Mouse (Mus musculus): ENCODE data around the gene Rdh5. TPM values are rescaled to one million over a fixed set of nuclear protein-coding genes. Genes with fewer than 3 reads are reported as not detected.

Rdh5 gene
- polyA plus RNA-seq, 1 experiment from 2014 or later: 8.1 TPM

GRCm38 (mm10) chr10:128882067-128882466 is 40.6 kb downstream of the Rdh5 start:
- 91% methylated on average over 5 of the region's 5 CpGs for WGBS
- DNase-seq (ENCODE audit: low spot score) (no peak), ATAC-seq (ENCODE audit: low FRiP score, low TSS enrichment) (no peak)
- TF ChIP-seq EP300 (optimal IDR thresholded peaks at IDR 0.05) (no peak), CTCF (IDR thresholded peaks at IDR 0.05; ENCODE audit: low read depth) (no peak)
- Histone ChIP-seq H3K4me3 (ENCODE audit: low read depth, low read length) (no peak overlapping the region), H3K4me1 (replicated peaks; ENCODE audit: control insufficient read depth, insufficient read depth) (no peaks in the 10 kb centered on the region), H3K36me3 (ENCODE audit: control insufficient read depth, insufficient read depth, low read length) (no peaks in the 10 kb centered on the region; the same call in 1 of the 2 replicates), H3K27me3 (ENCODE audit: control insufficient read depth, insufficient read depth, low read length) (no peaks in the 10 kb centered on the region), H3K27ac (replicated peaks) (no peak overlapping the region), H3K4me2 (replicated peaks; ENCODE audit: low read depth) (no peak overlapping the region), H3K9me3 (ENCODE audit: control insufficient read depth, low read length) (no peaks in the 10 kb centered on the region), H3K9ac (ENCODE audit: low read length) (no peak overlapping the region)

- DNase-seq (ENCODE audit: low spot score): no peak
These were observed 43.9 kb downstream of the Rdh5 start for GRCm38 (mm10) chr10:128878811-128879210.

GRCm38 (mm10) chr10:128878291-128878690 is 44.4 kb downstream of the Rdh5 start:
- Histone ChIP-seq H3K9me3 (ENCODE audit: control insufficient read depth, low read length) (no peaks in the 10 kb centered on the region), H3K9ac (ENCODE audit: low read length) (no peak overlapping the region), H3K4me3 (ENCODE audit: low read depth, low read length) (no peak overlapping the region), H3K4me2 (replicated peaks; ENCODE audit: low read depth) (no peak overlapping the region), H3K4me1 (replicated peaks; ENCODE audit: control insufficient read depth, insufficient read depth) (no peaks in the 10 kb centered on the region), H3K36me3 (ENCODE audit: control insufficient read depth, insufficient read depth, low read length) (no peaks in the 10 kb centered on the region; the same call in 1 of the 2 replicates), H3K27ac (replicated peaks) (no peak overlapping the region), H3K27me3 (ENCODE audit: control insufficient read depth, insufficient read depth, low read length) (no peaks in the 10 kb centered on the region)
- no peak for ATAC-seq (ENCODE audit: low FRiP score, low TSS enrichment)
- DNase-seq (ENCODE audit: low spot score): no peak
- no peak for TF ChIP-seq EP300 (optimal IDR thresholded peaks at IDR 0.05)
- TF ChIP-seq CTCF (IDR thresholded peaks at IDR 0.05; ENCODE audit: low read depth): no peak

More at GRCm38 (mm10) chr10:128878811-128879210, 43.9 kb downstream of the Rdh5 start:
- Histone ChIP-seq H3K9ac (ENCODE audit: low read length) (no peak overlapping the region), H3K27me3 (ENCODE audit: control insufficient read depth, insufficient read depth, low read length) (no peaks in the 10 kb centered on the region), H3K9me3 (ENCODE audit: control insufficient read depth, low read length) (no peaks in the 10 kb centered on the region), H3K4me2 (replicated peaks; ENCODE audit: low read depth) (no peak overlapping the region), H3K36me3 (ENCODE audit: control insufficient read depth, insufficient read depth, low read length) (no peaks in the 10 kb centered on the region; the same call in 1 of the 2 replicates), H3K4me1 (replicated peaks; ENCODE audit: control insufficient read depth, insufficient read depth) (no peaks in the 10 kb centered on the region), H3K4me3 (ENCODE audit: low read depth, low read length) (no peak overlapping the region), H3K27ac (replicated peaks) (no peak overlapping the region)
- 85% methylated on average over 2 of the region's 2 CpGs for WGBS
- TF ChIP-seq CTCF (IDR thresholded peaks at IDR 0.05; ENCODE audit: low read depth): no peak
- TF ChIP-seq EP300 (optimal IDR thresholded peaks at IDR 0.05): no peak
- ATAC-seq (ENCODE audit: low FRiP score, low TSS enrichment): no peak

- 79% methylated on average over 3 of the region's 3 CpGs for WGBS
- H3K4me3 ChIP-seq (ENCODE audit: low read depth, low read length): no peak overlapping the region
- no peak overlapping the region for H3K27ac ChIP-seq (replicated peaks)
- no peak for ATAC-seq (ENCODE audit: low FRiP score, low TSS enrichment)
- H3K9me3 ChIP-seq (ENCODE audit: control insufficient read depth, low read length): no peaks in the 10 kb centered on the region
- TF ChIP-seq CTCF (IDR thresholded peaks at IDR 0.05; ENCODE audit: low read depth) (no peak), EP300 (optimal IDR thresholded peaks at IDR 0.05) (no peak)
- no peaks in the 10 kb centered on the region for H3K27me3 ChIP-seq (ENCODE audit: control insufficient read depth, insufficient read depth, low read length)
- no peak overlapping the region for H3K9ac ChIP-seq (ENCODE audit: low read length)
- no peaks in the 10 kb centered on the region for H3K4me1 ChIP-seq (replicated peaks; ENCODE audit: control insufficient read depth, insufficient read depth)
- no peak for DNase-seq (ENCODE audit: low spot score)
- H3K4me2 ChIP-seq (replicated peaks; ENCODE audit: low read depth): no peak overlapping the region
- peaks cover 3% of the 10 kb centered on the region for H3K36me3 ChIP-seq (ENCODE audit: control insufficient read depth, insufficient read depth, low read length)
These were observed 52.3 kb downstream of the Rdh5 start for GRCm38 (mm10) chr10:128870341-128870740.

GRCm38 (mm10) chr10:128866518-128866917 is 56.2 kb downstream of the Rdh5 start:
- Histone ChIP-seq H3K27me3 (ENCODE audit: control insufficient read depth, insufficient read depth, low read length) (no peaks in the 10 kb centered on the region), H3K9me3 (ENCODE audit: control insufficient read depth, low read length) (no peaks in the 10 kb centered on the region), H3K4me1 (replicated peaks; ENCODE audit: control insufficient read depth, insufficient read depth) (no peaks in the 10 kb centered on the region), H3K36me3 (ENCODE audit: control insufficient read depth, insufficient read depth, low read length) (peaks cover 3% of the 10 kb centered on the region), H3K4me2 (replicated peaks; ENCODE audit: low read depth) (no peak overlapping the region), H3K9ac (ENCODE audit: low read length) (no peak overlapping the region), H3K4me3 (ENCODE audit: low read depth, low read length) (no peak overlapping the region), H3K27ac (replicated peaks) (no peak overlapping the region)
- ATAC-seq (ENCODE audit: low FRiP score, low TSS enrichment) (no peak), DNase-seq (ENCODE audit: low spot score) (no peak)
- TF ChIP-seq EP300 (optimal IDR thresholded peaks at IDR 0.05) (no peak), CTCF (IDR thresholded peaks at IDR 0.05; ENCODE audit: low read depth) (no peak)
- 88% methylated on average over 1 of the region's 1 CpGs for WGBS

- H3K9ac ChIP-seq (ENCODE audit: low read length): no peak overlapping the region
- H3K4me3 ChIP-seq (ENCODE audit: low read depth, low read length): no peak overlapping the region
- H3K36me3 ChIP-seq (ENCODE audit: control insufficient read depth, insufficient read depth, low read length): peaks cover under 1% of the 10 kb centered on the region
- no peaks in the 10 kb centered on the region for H3K4me1 ChIP-seq (replicated peaks; ENCODE audit: control insufficient read depth, insufficient read depth)
- no peaks in the 10 kb centered on the region for H3K9me3 ChIP-seq (ENCODE audit: control insufficient read depth, low read length)
- no peaks in the 10 kb centered on the region for H3K27me3 ChIP-seq (ENCODE audit: control insufficient read depth, insufficient read depth, low read length)
- no peak overlapping the region for H3K4me2 ChIP-seq (replicated peaks; ENCODE audit: low read depth)
- 71% methylated on average over 3 of the region's 3 CpGs for WGBS
- DNase-seq (ENCODE audit: low spot score): no peak
- TF ChIP-seq CTCF (IDR thresholded peaks at IDR 0.05; ENCODE audit: low read depth) (peak; percentile 60), EP300 (optimal IDR thresholded peaks at IDR 0.05) (no peak)
- ATAC-seq (ENCODE audit: low FRiP score, low TSS enrichment): no peak
- H3K27ac ChIP-seq (replicated peaks): no peak overlapping the region
These were observed 56.6 kb downstream of the Rdh5 start for GRCm38 (mm10) chr10:128866042-128866441.

Other genes with a start within 250 kb of the Rdh5 start
- 20.3 and 21.4 TPM in 2 replicates for gene Suox, start 248.8 kb downstream of the Rdh5 start, polyA plus RNA-seq (2015; fragmentation: Nextera tagmentation; extraction: Ambion mirVana)
- gene Rab5b, start 226.6 kb downstream of the Rdh5 start, polyA plus RNA-seq (2015; fragmentation: Nextera tagmentation; extraction: Ambion mirVana): 54.0 and 59.4 TPM in 2 replicates
- 1.4 and 2.0 TPM in 2 replicates for gene Pmel, start 218.7 kb downstream of the Rdh5 start, polyA plus RNA-seq (2015; fragmentation: Nextera tagmentation; extraction: Ambion mirVana)
- gene Cdk2, start 217.9 kb downstream of the Rdh5 start, polyA plus RNA-seq (2015; fragmentation: Nextera tagmentation; extraction: Ambion mirVana): 33.1 and 33.4 TPM in 2 replicates
- gene Dgka, start 178.0 kb downstream of the Rdh5 start, polyA plus RNA-seq (2015; fragmentation: Nextera tagmentation; extraction: Ambion mirVana): 14.6 and 15.7 TPM in 2 replicates
- gene Pym1, start 175.0 kb downstream of the Rdh5 start, polyA plus RNA-seq (2015; fragmentation: Nextera tagmentation; extraction: Ambion mirVana): 22.7 and 24.1 TPM in 2 replicates
- gene Mmp19, start 132.0 kb downstream of the Rdh5 start, polyA plus RNA-seq (2015; fragmentation: Nextera tagmentation; extraction: Ambion mirVana): 2.0 and 2.1 TPM in 2 replicates
- 29.8 and 30.5 TPM in 2 replicates for gene Dnajc14, start 118.8 kb downstream of the Rdh5 start, polyA plus RNA-seq (2015; fragmentation: Nextera tagmentation; extraction: Ambion mirVana)
- 7.8 and 8.5 TPM in 2 replicates for gene Tmem198b, start 118.5 kb downstream of the Rdh5 start, polyA plus RNA-seq (2015; fragmentation: Nextera tagmentation; extraction: Ambion mirVana)
- 99.4 and 104 TPM in 2 replicates for gene Sarnp, start 105.6 kb downstream of the Rdh5 start, polyA plus RNA-seq (2015; fragmentation: Nextera tagmentation; extraction: Ambion mirVana)
- gene Ormdl2, start 101.2 kb downstream of the Rdh5 start, polyA plus RNA-seq (2015; fragmentation: Nextera tagmentation; extraction: Ambion mirVana): 111 and 121 TPM in 2 replicates
- gene Gdf11, start 31.2 kb downstream of the Rdh5 start, polyA plus RNA-seq (2015; fragmentation: Nextera tagmentation; extraction: Ambion mirVana): 1.5 and 1.6 TPM in 2 replicates
- gene Cd63, start 21.9 kb downstream of the Rdh5 start, polyA plus RNA-seq (2015; fragmentation: Nextera tagmentation; extraction: Ambion mirVana): 760 and 773 TPM in 2 replicates
- 194 and 198 TPM in 2 replicates for gene Bloc1s1, start 1.1 kb upstream of the Rdh5 start, polyA plus RNA-seq (2015; fragmentation: Nextera tagmentation; extraction: Ambion mirVana)
- 8.5 and 8.7 TPM in 2 replicates for gene Itga7, start 10.9 kb upstream of the Rdh5 start, polyA plus RNA-seq (2015; fragmentation: Nextera tagmentation; extraction: Ambion mirVana)
- gene Mettl7b, start 38.1 kb upstream of the Rdh5 start, polyA plus RNA-seq (2015; fragmentation: Nextera tagmentation; extraction: Ambion mirVana): 67.6 and 68.0 TPM in 2 replicates
- gene Olfr9, start 66.5 kb upstream of the Rdh5 start, polyA plus RNA-seq (2015; fragmentation: Nextera tagmentation; extraction: Ambion mirVana): not detected in 2 replicates
- not detected in 2 replicates for gene Olfr763, start 87.9 kb upstream of the Rdh5 start, polyA plus RNA-seq (2015; fragmentation: Nextera tagmentation; extraction: Ambion mirVana)
- not detected in 2 replicates for gene Olfr764-ps1, start 117.0 kb upstream of the Rdh5 start, polyA plus RNA-seq (2015; fragmentation: Nextera tagmentation; extraction: Ambion mirVana)
- not detected in 2 replicates for gene Olfr765, start 127.1 kb upstream of the Rdh5 start, polyA plus RNA-seq (2015; fragmentation: Nextera tagmentation; extraction: Ambion mirVana)
- not detected in 2 replicates for gene Olfr766-ps1, start 146.1 kb upstream of the Rdh5 start, polyA plus RNA-seq (2015; fragmentation: Nextera tagmentation; extraction: Ambion mirVana)
- not detected in 2 replicates for gene Olfr767, start 160.0 kb upstream of the Rdh5 start, polyA plus RNA-seq (2015; fragmentation: Nextera tagmentation; extraction: Ambion mirVana)
- gene Olfr768, start 176.5 kb upstream of the Rdh5 start, polyA plus RNA-seq (2015; fragmentation: Nextera tagmentation; extraction: Ambion mirVana): not detected in 2 replicates
- not detected in 2 replicates for gene Olfr769, start 195.0 kb upstream of the Rdh5 start, polyA plus RNA-seq (2015; fragmentation: Nextera tagmentation; extraction: Ambion mirVana)
- gene Olfr770, start 216.1 kb upstream of the Rdh5 start, polyA plus RNA-seq (2015; fragmentation: Nextera tagmentation; extraction: Ambion mirVana): not detected in 2 replicates
- not detected in 2 replicates for gene Olfr771, start 241.9 kb upstream of the Rdh5 start, polyA plus RNA-seq (2015; fragmentation: Nextera tagmentation; extraction: Ambion mirVana)